Mouse (Mus musculus) ES-CJ7 (cell line): ENCODE measurements around the gene Tmem252.

Source experiments
- DNase-seq: peaks from one replicate; pipeline ENCODE4 v3.0.0; 2011; ENCODE audit warnings: low read depth, low spot score

The Tmem252 gene

GRCm38 (mm10) chr19:24720448-24720847 is 46.6 kb downstream of the Tmem252 start:
- DNase-seq = no peak

- no peak for DNase-seq
These were observed 50.6 kb downstream of the Tmem252 start for GRCm38 (mm10) chr19:24724362-24724761.

GRCm38 (mm10) chr19:24730661-24731060 is 56.9 kb downstream of the Tmem252 start:
- no peak for DNase-seq
